Mouse (Mus musculus): ENCODE results near the gene Ptbp1. TPM values are rescaled to one million over a fixed set of nuclear protein-coding genes. Genes with fewer than 3 reads are reported as not detected.

Ptbp1 gene
- polyA plus RNA-seq, 1 experiment from 2014 or later = 264 TPM

- Histone ChIP-seq H3K9me3 (no peaks in the 10 kb centered on the region), H3K27ac (peak overlapping the region; percentile 23), H3K36me3 (peaks cover 63% of the 10 kb centered on the region), H3K4me3 (peak overlapping the region; percentile 98), H3K4me1 (peaks cover 74% of the 10 kb centered on the region), H3K27me3 (ENCODE audit: insufficient read depth, poor library complexity, severe bottlenecking) (no peaks in the 10 kb centered on the region)
- DNase-seq (ENCODE audit: low spot score) = no peak
- 45% methylated on average over 7 of the region's 7 CpGs for WGBS
Observed at GRCm38 (mm10) chr10:79856704-79857451, 2.7 kb downstream of the Ptbp1 start.

GRCm38 (mm10) chr10:79857452-79857811, 3.2 kb downstream of the Ptbp1 start:
- H3K9me3 ChIP-seq = no peaks in the 10 kb centered on the region
- H3K27me3 ChIP-seq (ENCODE audit: insufficient read depth, poor library complexity, severe bottlenecking) = no peaks in the 10 kb centered on the region
- H3K4me1 ChIP-seq = peaks cover 68% of the 10 kb centered on the region
- H3K36me3 ChIP-seq = peaks cover 69% of the 10 kb centered on the region
- peak overlapping the region; percentile 23 for H3K27ac ChIP-seq
- peak overlapping the region; percentile 98 for H3K4me3 ChIP-seq
- DNase-seq (ENCODE audit: low spot score) = no peak
- WGBS = 41% methylated on average over 4 of the region's 4 CpGs

- Histone ChIP-seq H3K4me1 (peaks cover 64% of the 10 kb centered on the region), H3K27ac (peak overlapping the region; percentile 23), H3K9me3 (no peaks in the 10 kb centered on the region), H3K4me3 (peak overlapping the region; percentile 98), H3K27me3 (ENCODE audit: insufficient read depth, poor library complexity, severe bottlenecking) (no peaks in the 10 kb centered on the region), H3K36me3 (peaks cover 73% of the 10 kb centered on the region)
- no peak for DNase-seq (ENCODE audit: low spot score)
- WGBS = 88% methylated on average over 2 of the region's 2 CpGs
Observed at GRCm38 (mm10) chr10:79857894-79858293, 3.7 kb downstream of the Ptbp1 start.

GRCm38 (mm10) chr10:79858416-79859074, 4.3 kb downstream of the Ptbp1 start:
- H3K27ac ChIP-seq = no peak overlapping the region
- DNase-seq (ENCODE audit: low spot score) = no peak

GRCm38 (mm10) chr10:79859116-79859515, 4.9 kb downstream of the Ptbp1 start:
- Histone ChIP-seq H3K36me3 (peaks cover 84% of the 10 kb centered on the region), H3K4me1 (peaks cover 53% of the 10 kb centered on the region), H3K27me3 (ENCODE audit: insufficient read depth, poor library complexity, severe bottlenecking) (no peaks in the 10 kb centered on the region), H3K27ac (no peak overlapping the region), H3K9me3 (no peaks in the 10 kb centered on the region), H3K4me3 (no peak overlapping the region)
- DNase-seq (ENCODE audit: low spot score) = no peak
- WGBS = 89% methylated on average over 11 of the region's 11 CpGs

More at GRCm38 (mm10) chr10:79858416-79859074, 4.3 kb downstream of the Ptbp1 start:
- Histone ChIP-seq H3K4me3 (peak overlapping the region; percentile 98), H3K36me3 (peaks cover 80% of the 10 kb centered on the region), H3K27me3 (ENCODE audit: insufficient read depth, poor library complexity, severe bottlenecking) (no peaks in the 10 kb centered on the region), H3K4me1 (peaks cover 57% of the 10 kb centered on the region), H3K9me3 (no peaks in the 10 kb centered on the region)
- WGBS = 69% methylated on average over 17 of the region's 17 CpGs

GRCm38 (mm10) chr10:79860079-79860911, 6.1 kb downstream of the Ptbp1 start:
- H3K4me3 ChIP-seq = peak overlapping the region; percentile 10; the same call in 1 of the 2 replicates
- H3K27me3 ChIP-seq (ENCODE audit: insufficient read depth, poor library complexity, severe bottlenecking) = no peaks in the 10 kb centered on the region
- peaks cover 96% of the 10 kb centered on the region for H3K36me3 ChIP-seq
- no peaks in the 10 kb centered on the region for H3K9me3 ChIP-seq
- no peak for DNase-seq (ENCODE audit: low spot score)
- H3K4me1 ChIP-seq = peaks cover 60% of the 10 kb centered on the region
- no peak overlapping the region for H3K27ac ChIP-seq
- 92% methylated on average over 26 of the region's 26 CpGs for WGBS

- Histone ChIP-seq H3K27ac (no peak overlapping the region; the same call in 1 of the 2 replicates), H3K4me3 (no peak overlapping the region), H3K36me3 (peaks cover 99% of the 10 kb centered on the region), H3K9me3 (no peaks in the 10 kb centered on the region), H3K27me3 (ENCODE audit: insufficient read depth, poor library complexity, severe bottlenecking) (no peaks in the 10 kb centered on the region), H3K4me1 (peaks cover 60% of the 10 kb centered on the region)
- 92% methylated on average over 25 of the region's 25 CpGs for WGBS
- no peak for DNase-seq (ENCODE audit: low spot score)
Observed at GRCm38 (mm10) chr10:79861230-79862048, 7.2 kb downstream of the Ptbp1 start.

- Histone ChIP-seq H3K36me3 (peaks cover 98% of the 10 kb centered on the region), H3K4me3 (no peak overlapping the region), H3K9me3 (no peaks in the 10 kb centered on the region), H3K4me1 (peaks cover 59% of the 10 kb centered on the region), H3K27ac (no peak overlapping the region), H3K27me3 (ENCODE audit: insufficient read depth, poor library complexity, severe bottlenecking) (no peaks in the 10 kb centered on the region)
- no peak for DNase-seq (ENCODE audit: low spot score)
- WGBS = 93% methylated on average over 23 of the region's 23 CpGs
Observed at GRCm38 (mm10) chr10:79862049-79862788, 8.0 kb downstream of the Ptbp1 start.

- Histone ChIP-seq H3K27ac (no peak overlapping the region), H3K27me3 (ENCODE audit: insufficient read depth, poor library complexity, severe bottlenecking) (no peaks in the 10 kb centered on the region), H3K9me3 (no peaks in the 10 kb centered on the region), H3K36me3 (peaks cover 93% of the 10 kb centered on the region), H3K4me3 (no peak overlapping the region), H3K4me1 (peaks cover 54% of the 10 kb centered on the region)
- no peak for DNase-seq (ENCODE audit: low spot score)
- WGBS = 81% methylated on average over 10 of the region's 10 CpGs
Observed at GRCm38 (mm10) chr10:79862925-79863324, 8.7 kb downstream of the Ptbp1 start.

- Histone ChIP-seq H3K9me3 (no peaks in the 10 kb centered on the region), H3K36me3 (peaks cover 80% of the 10 kb centered on the region), H3K27me3 (ENCODE audit: insufficient read depth, poor library complexity, severe bottlenecking) (no peaks in the 10 kb centered on the region), H3K4me3 (peak overlapping the region; percentile 15; the same call in 1 of the 2 replicates), H3K4me1 (peaks cover 39% of the 10 kb centered on the region), H3K27ac (0 out of 2 replicates have a peak overlapping the region, but pooled peaks have one; percentile 2)
- DNase-seq (ENCODE audit: low spot score) = no peak
- WGBS = 65% methylated on average over 10 of the region's 10 CpGs
Observed at GRCm38 (mm10) chr10:79864351-79865188, 10.3 kb downstream of the Ptbp1 start.

- Histone ChIP-seq H3K27me3 (ENCODE audit: insufficient read depth, poor library complexity, severe bottlenecking) (no peaks in the 10 kb centered on the region), H3K27ac (0 out of 2 replicates have a peak overlapping the region, but pooled peaks have one; percentile 2)
- 59% methylated on average over 12 of the region's 12 CpGs for WGBS
Observed at GRCm38 (mm10) chr10:79865189-79865601, 11.0 kb downstream of the Ptbp1 start.

More at GRCm38 (mm10) chr10:79865189-79865601, 11.0 kb downstream of the Ptbp1 start:
- peaks cover 34% of the 10 kb centered on the region for H3K4me1 ChIP-seq
- H3K9me3 ChIP-seq = no peaks in the 10 kb centered on the region
- H3K4me3 ChIP-seq = peak overlapping the region; percentile 15; the same call in 1 of the 2 replicates
- no peak for DNase-seq (ENCODE audit: low spot score)
- peaks cover 74% of the 10 kb centered on the region for H3K36me3 ChIP-seq
